Mouse (Mus musculus) stomach, embryonic 14.5 days (tissue): ENCODE data around the gene Zfp266. TPM values are rescaled to one million over a fixed set of nuclear protein-coding genes. Genes with fewer than 3 reads are reported as not detected.

Source experiments
- ATAC-seq: fragments of 200-750 bp; cut with Nextera tagmentation; 2 replicates; pipeline ENCODE4 v1.8.0; 2017; ENCODE audit warnings: low read depth, moderate TSS enrichment; ENCODE audit not compliant: insufficient number of reproducible peaks, insufficient read depth, low FRiP score
- H3K27ac ChIP-seq: fragments of 300-500 bp; sonication (generic); 2 replicates; pipeline ENCODE4 v1.5.1; 2014; ENCODE audit warnings: mild to moderate bottlenecking, low read length, moderate library complexity, mixed read lengths
- H3K27me3 ChIP-seq: fragments of 300-500 bp; sonication (generic); 2 replicates; pipeline ENCODE4 v1.6.1; 2014; ENCODE audit warnings: low read length, control low read depth, mixed read lengths; ENCODE audit not compliant: control insufficient read depth, insufficient read depth
- H3K36me3 ChIP-seq: fragments of 300-500 bp; sonication (generic); 2 replicates; pipeline ENCODE4 v1.6.1; 2014; ENCODE audit warnings: mild to moderate bottlenecking, control low read depth, low read length, moderate library complexity, mixed read lengths; ENCODE audit not compliant: control insufficient read depth, insufficient read depth
- H3K4me1 ChIP-seq: fragments of 300-500 bp; sonication (generic); 2 replicates; pipeline ENCODE4 v1.6.1; 2014; ENCODE audit warnings: low read length, control low read depth, mixed read lengths; ENCODE audit not compliant: control insufficient read depth, insufficient read depth
- H3K4me2 ChIP-seq: fragments of 300-500 bp; sonication (generic); replicated peaks from 2 replicates; pipeline ENCODE4 v1.6.1; 2014; ENCODE audit warnings: low read depth, low read length, control low read depth
- H3K4me3 ChIP-seq: fragments of 300-500 bp; sonication (generic); 2 replicates; pipeline ENCODE4 v1.5.1; 2014; ENCODE audit warnings: low read depth, low read length, control low read depth
- H3K9ac ChIP-seq: fragments of 300-500 bp; sonication (generic); replicated peaks from 2 replicates; pipeline ENCODE4 v1.6.1; 2014; ENCODE audit warnings: low read depth, mild to moderate bottlenecking, control low read depth, low read length, moderate library complexity, mixed read lengths
- H3K9me3 ChIP-seq: fragments of 300-500 bp; sonication (generic); 2 replicates; pipeline ENCODE4 v1.6.1; 2016; ENCODE audit warnings: low read depth, low read length, control low read depth; ENCODE audit not compliant: control insufficient read depth
- WGBS: fragments of 180-500 bp; shearing (Covaris S2); extraction: QIAGEN DNeasy Blood & Tissue Kit; methylation state at CpG from one replicate; pipeline ENCODE4 v1.1.7; 2014; 5-methylcytosine and 5-hydroxymethylcytosine counted together
- polyA plus RNA-seq: library from polyadenylated mRNA; unstranded; fragments of >200 nt; fragmentation: Nextera tagmentation; extraction: Ambion mirVana; gene quantifications from 2 replicates; pipeline ENCODE4 v1.2.1, GENCODE M21; 2014

Gene Zfp266
- polyA plus RNA-seq, 1 experiment from 2014 or later: 94.0 TPM

GRCm38 (mm10) chr9:20536598-20536997 lies 15.4 kb upstream of the Zfp266 start:
- Histone ChIP-seq H3K36me3 (no peaks in the 10 kb centered on the region), H3K4me2 (no peak overlapping the region), H3K9ac (no peak overlapping the region), H3K27ac (no peak overlapping the region), H3K27me3 (no peaks in the 10 kb centered on the region), H3K4me1 (no peaks in the 10 kb centered on the region), H3K9me3 (no peaks in the 10 kb centered on the region), H3K4me3 (no peak overlapping the region)
- WGBS: 89% methylated on average over 2 of the region's 2 CpGs
- ATAC-seq: no peak

GRCm38 (mm10) chr9:20534326-20534926 lies 13.2 kb upstream of the Zfp266 start:
- H3K4me1 ChIP-seq: no peaks in the 10 kb centered on the region
- H3K4me3 ChIP-seq: no peak overlapping the region
- no peaks in the 10 kb centered on the region for H3K27me3 ChIP-seq
- 78% methylated on average over 8 of the region's 8 CpGs for WGBS
- H3K9me3 ChIP-seq: no peaks in the 10 kb centered on the region
- H3K9ac ChIP-seq: no peak overlapping the region
- no peak for ATAC-seq
- no peaks in the 10 kb centered on the region for H3K36me3 ChIP-seq
- H3K27ac ChIP-seq: no peak overlapping the region
- H3K4me2 ChIP-seq: no peak overlapping the region

GRCm38 (mm10) chr9:20520531-20521210 lies 546 bp downstream of the Zfp266 start:
- Histone ChIP-seq H3K9ac (peak overlapping the region; percentile 96), H3K4me1 (peaks cover 11% of the 10 kb centered on the region), H3K4me2 (peak overlapping the region; percentile 79), H3K4me3 (peak overlapping the region; percentile 90), H3K27me3 (no peaks in the 10 kb centered on the region), H3K36me3 (peaks cover 11% of the 10 kb centered on the region), H3K9me3 (no peaks in the 10 kb centered on the region), H3K27ac (peak overlapping the region; percentile 99)
- ATAC-seq: no peak
- under 1% methylated on average over 17 of the region's 17 CpGs for WGBS

DNA sequence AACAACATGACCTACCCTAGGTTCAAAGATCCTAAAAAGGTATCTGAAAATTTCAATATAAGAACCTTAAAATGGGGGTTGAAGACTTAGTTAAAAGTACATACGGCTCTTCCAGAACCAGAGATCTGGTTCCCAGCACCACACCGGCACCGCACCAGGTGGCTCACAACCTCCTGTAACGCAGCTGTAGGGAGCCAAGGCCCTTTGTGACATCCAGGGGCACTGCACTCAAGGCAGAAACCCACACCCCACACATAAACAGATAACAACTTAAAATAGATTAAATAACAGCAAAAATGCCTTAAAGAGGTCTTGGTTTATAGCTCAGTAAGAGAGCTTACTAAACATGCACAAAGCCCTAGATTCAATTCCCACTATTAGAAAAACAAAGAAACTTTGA lies 1.3 kb downstream of the Zfp266 start:
- H3K4me3 ChIP-seq: peak overlapping the region; percentile 90
- 19% methylated on average over 4 of the region's 4 CpGs for WGBS
- peaks cover 17% of the 10 kb centered on the region for H3K36me3 ChIP-seq
- H3K9me3 ChIP-seq: no peaks in the 10 kb centered on the region
- no peaks in the 10 kb centered on the region for H3K27me3 ChIP-seq
- peak overlapping the region; percentile 32; the same call in 1 of the 2 replicates for H3K9ac ChIP-seq
- H3K4me2 ChIP-seq: peak overlapping the region; percentile 79
- no peak for ATAC-seq
- H3K27ac ChIP-seq: no peak overlapping the region
- H3K4me1 ChIP-seq: peaks cover 11% of the 10 kb centered on the region

DNA sequence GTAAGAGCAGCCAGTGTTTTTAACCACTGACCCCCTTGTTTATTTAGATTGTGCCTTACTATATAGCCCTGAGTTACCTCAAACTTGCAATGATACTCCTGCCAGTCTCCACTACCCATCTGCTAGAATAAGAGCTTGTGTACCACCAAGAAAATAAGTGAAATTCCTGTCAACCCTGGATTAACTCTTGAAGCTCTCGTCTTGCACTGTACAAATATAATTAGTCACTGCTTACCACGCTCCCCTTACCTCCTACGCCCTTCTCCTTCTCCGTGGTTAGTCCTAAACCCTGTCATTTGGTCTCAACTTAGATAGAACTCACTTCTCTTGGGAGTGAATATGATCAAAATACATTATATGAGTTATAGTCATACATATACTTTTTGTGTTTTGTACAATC lies 2.5 kb downstream of the Zfp266 start:
- no peak overlapping the region for H3K4me3 ChIP-seq
- peaks cover 23% of the 10 kb centered on the region for H3K36me3 ChIP-seq
- no peak for ATAC-seq
- H3K27me3 ChIP-seq: no peaks in the 10 kb centered on the region
- H3K9ac ChIP-seq: no peak overlapping the region
- H3K4me2 ChIP-seq: peak overlapping the region; percentile 79; the same call in 1 of the 2 replicates
- H3K4me1 ChIP-seq: peaks cover 16% of the 10 kb centered on the region
- WGBS: 64% methylated on average over 4 of the region's 4 CpGs
- no peaks in the 10 kb centered on the region for H3K9me3 ChIP-seq
- no peak overlapping the region for H3K27ac ChIP-seq

GRCm38 (mm10) chr9:20517727-20518126 lies 3.5 kb downstream of the Zfp266 start:
- peaks cover 27% of the 10 kb centered on the region for H3K36me3 ChIP-seq

GRCm38 (mm10) chr9:20514016-20514415 lies 7.2 kb downstream of the Zfp266 start:
- H3K9ac ChIP-seq: no peak overlapping the region
- H3K4me2 ChIP-seq: no peak overlapping the region
- ATAC-seq: 0 out of 2 replicates have a peak, but pooled peaks have one; percentile 37
- peaks cover 9% of the 10 kb centered on the region; the same call in 1 of the 2 replicates for H3K4me1 ChIP-seq
- 68% methylated on average over 3 of the region's 3 CpGs for WGBS
- no peak overlapping the region for H3K27ac ChIP-seq
- H3K36me3 ChIP-seq: peaks cover 32% of the 10 kb centered on the region
- no peaks in the 10 kb centered on the region for H3K9me3 ChIP-seq
- no peaks in the 10 kb centered on the region for H3K27me3 ChIP-seq
- H3K4me3 ChIP-seq: no peak overlapping the region

More at GRCm38 (mm10) chr9:20517727-20518126, 3.5 kb downstream of the Zfp266 start:
- Histone ChIP-seq H3K4me1 (peaks cover 18% of the 10 kb centered on the region), H3K27ac (no peak overlapping the region), H3K27me3 (no peaks in the 10 kb centered on the region), H3K4me3 (no peak overlapping the region), H3K9me3 (no peaks in the 10 kb centered on the region), H3K4me2 (no peak overlapping the region), H3K9ac (no peak overlapping the region)
- ATAC-seq: no peak
- 91% methylated on average over 1 of the region's 1 CpGs for WGBS

DNA sequence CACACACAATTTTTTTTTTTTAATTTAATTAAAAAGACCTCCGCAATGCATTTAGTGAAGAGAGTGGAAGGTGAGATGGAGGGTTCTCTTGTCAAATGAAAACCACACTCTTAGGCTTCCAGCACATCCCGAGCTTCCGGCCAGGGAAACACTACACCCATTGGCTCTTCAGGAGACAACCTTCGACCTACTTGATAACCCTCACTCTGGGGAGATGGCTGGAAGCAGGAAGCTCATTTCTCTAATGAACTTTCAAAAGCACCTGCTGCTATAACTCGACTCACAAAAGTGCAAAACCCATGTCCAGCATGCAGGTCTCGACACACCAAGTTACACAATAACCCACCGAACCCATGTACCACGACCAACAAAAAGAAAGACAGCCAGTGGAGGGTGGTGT lies 8.5 kb downstream of the Zfp266 start:
- WGBS: 73% methylated on average over 8 of the region's 8 CpGs
- ATAC-seq: no peak
- Histone ChIP-seq H3K27me3 (no peaks in the 10 kb centered on the region), H3K9me3 (no peaks in the 10 kb centered on the region), H3K4me3 (no peak overlapping the region), H3K4me1 (peaks cover 7% of the 10 kb centered on the region; the same call in 1 of the 2 replicates), H3K36me3 (peaks cover 29% of the 10 kb centered on the region), H3K9ac (no peak overlapping the region), H3K27ac (no peak overlapping the region), H3K4me2 (no peak overlapping the region)
